Mouse (Mus musculus) spleen, adult 2 months (tissue): ENCODE data around the gene Zcwpw1. TPM values are rescaled to one million over a fixed set of nuclear protein-coding genes. Genes with fewer than 3 reads are reported as not detected.

Experiments used
- DNase-seq, 2 experiments: peaks; one replicate each; pipeline versions ENCODE4 v3.0.0 to v3.0.0-alpha.2; 2012 to 2021; ENCODE audit warnings: low spot score in 2 of 2, low read depth in 1 of 2
- H3K27ac ChIP-seq: fragments of 200-500 bp; 2 replicates; pipeline ENCODE4 v1.5.1; 2012; ENCODE audit warnings: low read length, inconsistent platforms; ENCODE audit not compliant: insufficient read depth
- H3K27me3 ChIP-seq: fragments of 200-500 bp; 2 replicates; pipeline ENCODE4 v1.6.1; 2012; ENCODE audit warnings: mild to moderate bottlenecking, moderate library complexity, low read length, inconsistent platforms; ENCODE audit not compliant: control insufficient read depth, insufficient read depth
- H3K36me3 ChIP-seq: fragments of 200-500 bp; 2 replicates; pipeline ENCODE4 v1.6.1; 2012; ENCODE audit warnings: mild to moderate bottlenecking, low read length, inconsistent platforms; ENCODE audit not compliant: control insufficient read depth, insufficient read depth
- H3K4me1 ChIP-seq: fragments of 200-500 bp; 2 replicates; pipeline ENCODE4 v1.6.1; 2011; ENCODE audit warnings: inconsistent platforms; ENCODE audit not compliant: control insufficient read depth, insufficient read depth, insufficient read length
- H3K4me3 ChIP-seq: fragments of 200-500 bp; 2 replicates; pipeline ENCODE4 v1.5.1; 2011; ENCODE audit warnings: mild to moderate bottlenecking, inconsistent platforms; ENCODE audit not compliant: insufficient read depth, insufficient read length; ENCODE audit errors: extremely low read depth
- CTCF ChIP-seq: fragments of 200-500 bp; IDR thresholded peaks from 2 replicates; pipeline ENCODE4 v1.5.1; 2011; ENCODE audit warnings: mild to moderate bottlenecking, inconsistent platforms; ENCODE audit not compliant: insufficient read depth, insufficient read length, insufficient replicate concordance; ENCODE audit errors: extremely low read depth
- POLR2A ChIP-seq: fragments of 200-500 bp; IDR thresholded peaks from 2 replicates; pipeline ENCODE4 v1.6.1; 2011; ENCODE audit warnings: low read depth, low read length, inconsistent platforms
- WGBS: fragments of 180-500 bp; shearing (Covaris S2); methylation state at CpG from one replicate; pipeline ENCODE4 v1.1.7; 2018; 5-methylcytosine and 5-hydroxymethylcytosine counted together
- polyA plus RNA-seq: library from polyadenylated mRNA; depleted of rRNA; stranded (reverse); fragments of >200 nt; gene quantifications from 2 replicates; pipeline ENCODE4 v1.2.3, GENCODE M21; 2012

Zcwpw1 gene
- polyA plus RNA-seq, 1 experiment, result 1.6 TPM

- WGBS, result 83% methylated on average over 9 of the region's 9 CpGs
- Histone ChIP-seq H3K27ac (no peak overlapping the region), H3K27me3 (no peaks in the 10 kb centered on the region), H3K36me3 (peaks cover under 1% of the 10 kb centered on the region; the same call in 1 of the 2 replicates), H3K4me3 (no peak overlapping the region), H3K4me1 (no peaks in the 10 kb centered on the region; the same call in 1 of the 2 replicates)
- no peak for DNase-seq
- TF ChIP-seq POLR2A, result no peak
- TF ChIP-seq CTCF, result no peak
Observed at GRCm38 (mm10) chr5:137764609-137765340, 22.8 kb upstream of the Zcwpw1 start.

- DNase-seq, result no peak
- 87% methylated on average over 3 of the region's 3 CpGs for WGBS
- TF ChIP-seq CTCF (peak; percentile 42; the same call in 1 of the 2 replicates), POLR2A (no peak)
- Histone ChIP-seq H3K4me3 (no peak overlapping the region), H3K4me1 (no peaks in the 10 kb centered on the region), H3K36me3 (no peaks in the 10 kb centered on the region), H3K27me3 (no peaks in the 10 kb centered on the region), H3K27ac (no peak overlapping the region)
Observed at GRCm38 (mm10) chr5:137766270-137766669, 21.3 kb upstream of the Zcwpw1 start.

GRCm38 (mm10) chr5:137768475-137768874 lies 19.1 kb upstream of the Zcwpw1 start:
- no peak overlapping the region for H3K4me3 ChIP-seq
- no peaks in the 10 kb centered on the region for H3K36me3 ChIP-seq
- no peak for DNase-seq
- H3K27me3 ChIP-seq, result no peaks in the 10 kb centered on the region
- no peaks in the 10 kb centered on the region for H3K4me1 ChIP-seq
- TF ChIP-seq CTCF (no peak), POLR2A (no peak)
- H3K27ac ChIP-seq, result no peak overlapping the region
- 87% methylated on average over 1 of the region's 1 CpGs for WGBS

GRCm38 (mm10) chr5:137770709-137771108 lies 16.9 kb upstream of the Zcwpw1 start:
- no peaks in the 10 kb centered on the region for H3K4me1 ChIP-seq
- no peaks in the 10 kb centered on the region for H3K36me3 ChIP-seq
- TF ChIP-seq CTCF, result peak; percentile 54; the same call in 1 of the 2 replicates
- TF ChIP-seq POLR2A, result no peak
- H3K27me3 ChIP-seq, result no peaks in the 10 kb centered on the region
- WGBS, result 45% methylated on average over 2 of the region's 2 CpGs
- no peak overlapping the region for H3K27ac ChIP-seq
- no peak for DNase-seq
- no peak overlapping the region for H3K4me3 ChIP-seq

GRCm38 (mm10) chr5:137772755-137773154 lies 14.8 kb upstream of the Zcwpw1 start:
- no peak overlapping the region for H3K4me3 ChIP-seq
- peaks cover 6% of the 10 kb centered on the region; the same call in 1 of the 2 replicates for H3K4me1 ChIP-seq
- H3K27me3 ChIP-seq, result no peaks in the 10 kb centered on the region
- H3K36me3 ChIP-seq, result no peaks in the 10 kb centered on the region
- DNase-seq, result no peak
- no peak overlapping the region for H3K27ac ChIP-seq
- TF ChIP-seq CTCF (no peak), POLR2A (no peak)

- H3K27ac ChIP-seq, result peak overlapping the region; percentile 27
- 90% methylated on average over 2 of the region's 2 CpGs for WGBS
- peaks cover 9% of the 10 kb centered on the region for H3K4me1 ChIP-seq
- no peak overlapping the region for H3K4me3 ChIP-seq
- H3K27me3 ChIP-seq, result no peaks in the 10 kb centered on the region
- H3K36me3 ChIP-seq, result no peaks in the 10 kb centered on the region; the same call in 1 of the 2 replicates
- TF ChIP-seq CTCF, result no peak
- no peak for DNase-seq
Observed at GRCm38 (mm10) chr5:137775587-137776290, 11.9 kb upstream of the Zcwpw1 start.
